Mouse (Mus musculus) retina, postnatal 7 days (tissue): ENCODE data around the gene Hint1.
"Not testable (repeated sequence)": the region's sequence is repeated elsewhere in the genome, so short reads cannot be mapped to it uniquely, and the experiment has no call there.

Experiments
- DNase-seq: peaks from one replicate; pipeline ENCODE4 v3.0.0-alpha.2; 2012; ENCODE audit warnings: low read depth, low spot score

Gene Hint1

GRCm38 (mm10) chr11:54894589-54894988, 28.4 kb downstream of the Hint1 start:
- DNase-seq, result no peak

- not testable (repeated sequence) for DNase-seq
Observed at GRCm38 (mm10) chr11:54896646-54897045, 30.5 kb downstream of the Hint1 start.

GRCm38 (mm10) chr11:54897470-54897869, 31.3 kb downstream of the Hint1 start:
- DNase-seq, result no peak

- no peak for DNase-seq
Observed at GRCm38 (mm10) chr11:54899657-54900056, 33.5 kb downstream of the Hint1 start.

GRCm38 (mm10) chr11:54902333-54903323, 36.4 kb downstream of the Hint1 start, which contains the start of gene Gpx3:
Gene Gpx3, plus strand, starts transcription at chr11:54902453.
- peak; percentile 54 for DNase-seq

- no peak for DNase-seq
Observed at GRCm38 (mm10) chr11:54903339-54903738, 37.2 kb downstream of the Hint1 start.

- no peak for DNase-seq
Observed at GRCm38 (mm10) chr11:54903940-54904706, 37.9 kb downstream of the Hint1 start.

- no peak for DNase-seq
Observed at GRCm38 (mm10) chr11:54905086-54905485, 38.9 kb downstream of the Hint1 start.

GRCm38 (mm10) chr11:54905931-54906330, 39.7 kb downstream of the Hint1 start:
- no peak for DNase-seq

GRCm38 (mm10) chr11:54906466-54906865, 40.3 kb downstream of the Hint1 start:
- DNase-seq, result no peak

GRCm38 (mm10) chr11:54907259-54907658, 41.1 kb downstream of the Hint1 start:
- no peak for DNase-seq

GRCm38 (mm10) chr11:54909273-54909672, 43.1 kb downstream of the Hint1 start:
- DNase-seq, result no peak

- no peak for DNase-seq
Observed at GRCm38 (mm10) chr11:54910081-54910665, 44.0 kb downstream of the Hint1 start.

- DNase-seq, result no peak
Observed at GRCm38 (mm10) chr11:54911201-54911600, 45.0 kb downstream of the Hint1 start.

GRCm38 (mm10) chr11:54911671-54912502, 45.7 kb downstream of the Hint1 start:
- no peak for DNase-seq

GRCm38 (mm10) chr11:54912503-54913316, 46.5 kb downstream of the Hint1 start:
- DNase-seq, result no peak

- DNase-seq, result no peak
Observed at GRCm38 (mm10) chr11:54913841-54914240, 47.7 kb downstream of the Hint1 start.

GRCm38 (mm10) chr11:54917461-54917860, 51.3 kb downstream of the Hint1 start:
- no peak for DNase-seq

- no peak for DNase-seq
Observed at GRCm38 (mm10) chr11:54918273-54918672, 52.1 kb downstream of the Hint1 start.
